Mouse (Mus musculus): ENCODE measurements around the gene Fmod. TPM values are rescaled to one million over a fixed set of nuclear protein-coding genes. Genes with fewer than 3 reads are reported as not detected.

Fmod gene
- polyA plus RNA-seq, 1 experiment from 2014 or later = 2.2 TPM

- Histone ChIP-seq H3K4me2 (replicated peaks; ENCODE audit: low read depth) (no peak overlapping the region), H3K9me3 (ENCODE audit: control insufficient read depth) (no peaks in the 10 kb centered on the region), H3K4me3 (ENCODE audit: low read depth, low read length) (no peak overlapping the region), H3K27me3 (replicated peaks; ENCODE audit: control insufficient read depth, insufficient read depth, low read length) (no peaks in the 10 kb centered on the region), H3K36me3 (ENCODE audit: control insufficient read depth, insufficient read depth) (no peaks in the 10 kb centered on the region), H3K9ac (ENCODE audit: low read depth, low read length) (no peak overlapping the region), H3K4me1 (replicated peaks; ENCODE audit: control insufficient read depth, insufficient read depth, low read length) (peaks cover 16% of the 10 kb centered on the region), H3K27ac (ENCODE audit: low read depth, low read length) (no peak overlapping the region)
- 7% methylated on average over 6 of the region's 6 CpGs for WGBS
- TF ChIP-seq CTCF (IDR thresholded peaks at IDR 0.05; ENCODE audit: low read depth) = peak; percentile 97
- no peak for ATAC-seq
These were observed 16.2 kb downstream of the Fmod start for GRCm38 (mm10) chr1:134053207-134053606.

- no peaks in the 10 kb centered on the region for H3K27me3 ChIP-seq (replicated peaks; ENCODE audit: control insufficient read depth, insufficient read depth, low read length)
- peak; percentile 83 for ATAC-seq
- 35% methylated on average over 9 of the region's 9 CpGs for WGBS
- H3K9ac ChIP-seq (ENCODE audit: low read depth, low read length) = 0 out of 2 replicates have a peak overlapping the region, but pooled peaks have one; percentile 32
- H3K27ac ChIP-seq (ENCODE audit: low read depth, low read length) = peak overlapping the region; percentile 87
- H3K4me3 ChIP-seq (ENCODE audit: low read depth, low read length) = no peak overlapping the region
- H3K9me3 ChIP-seq (ENCODE audit: control insufficient read depth) = no peaks in the 10 kb centered on the region
- peak overlapping the region; percentile 47 for H3K4me2 ChIP-seq (replicated peaks; ENCODE audit: low read depth)
- TF ChIP-seq CTCF (IDR thresholded peaks at IDR 0.05; ENCODE audit: low read depth) = no peak
- H3K4me1 ChIP-seq (replicated peaks; ENCODE audit: control insufficient read depth, insufficient read depth, low read length) = peaks cover 16% of the 10 kb centered on the region
- H3K36me3 ChIP-seq (ENCODE audit: control insufficient read depth, insufficient read depth) = no peaks in the 10 kb centered on the region
These were observed 18.0 kb downstream of the Fmod start for GRCm38 (mm10) chr1:134055058-134055457.

DNA sequence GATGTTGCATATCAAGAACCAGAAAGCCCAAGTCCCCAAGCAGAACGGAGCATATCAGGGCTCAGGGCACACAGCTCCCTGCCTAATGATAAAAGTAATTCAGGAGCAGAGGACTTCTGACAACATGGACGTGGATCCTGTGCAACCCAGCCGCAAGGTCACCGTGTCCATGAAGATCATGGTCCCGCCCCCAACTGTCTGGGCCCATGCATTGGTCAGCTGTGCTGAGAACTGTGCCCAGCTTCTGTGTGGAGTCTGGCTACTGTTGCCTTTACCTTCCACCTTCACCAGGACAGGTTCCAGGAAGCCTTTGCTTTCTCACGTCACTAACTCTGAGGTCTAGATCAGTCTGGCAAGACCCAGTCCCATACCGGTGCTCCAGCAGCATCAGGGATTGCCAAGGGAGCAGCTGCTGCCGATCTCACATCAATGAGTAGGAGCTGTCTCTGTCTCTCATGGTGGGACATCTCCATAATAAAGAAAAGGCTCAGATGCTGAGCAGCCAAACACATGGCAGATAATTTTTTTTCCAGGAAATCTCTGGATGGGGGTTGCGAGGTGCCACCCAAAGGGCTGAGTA, 18.7 kb downstream of the Fmod start:
- TF ChIP-seq CTCF (IDR thresholded peaks at IDR 0.05; ENCODE audit: low read depth) = no peak
- Histone ChIP-seq H3K27me3 (replicated peaks; ENCODE audit: control insufficient read depth, insufficient read depth, low read length) (no peaks in the 10 kb centered on the region), H3K4me2 (replicated peaks; ENCODE audit: low read depth) (peak overlapping the region; percentile 47), H3K27ac (ENCODE audit: low read depth, low read length) (peak overlapping the region; percentile 87), H3K9ac (ENCODE audit: low read depth, low read length) (no peak overlapping the region), H3K9me3 (ENCODE audit: control insufficient read depth) (no peaks in the 10 kb centered on the region), H3K4me3 (ENCODE audit: low read depth, low read length) (no peak overlapping the region), H3K36me3 (ENCODE audit: control insufficient read depth, insufficient read depth) (no peaks in the 10 kb centered on the region), H3K4me1 (replicated peaks; ENCODE audit: control insufficient read depth, insufficient read depth, low read length) (peaks cover 23% of the 10 kb centered on the region)
- WGBS = 56% methylated on average over 9 of the region's 9 CpGs
- peak; percentile 9; the same call in 1 of the 2 replicates for ATAC-seq

GRCm38 (mm10) chr1:134056285-134056684, 19.2 kb downstream of the Fmod start:
- no peak overlapping the region for H3K4me3 ChIP-seq (ENCODE audit: low read depth, low read length)
- no peaks in the 10 kb centered on the region for H3K27me3 ChIP-seq (replicated peaks; ENCODE audit: control insufficient read depth, insufficient read depth, low read length)
- WGBS = 59% methylated on average over 4 of the region's 4 CpGs
- H3K4me2 ChIP-seq (replicated peaks; ENCODE audit: low read depth) = peak overlapping the region; percentile 47; the same call in 1 of the 2 replicates
- ATAC-seq = no peak
- peaks cover 27% of the 10 kb centered on the region for H3K4me1 ChIP-seq (replicated peaks; ENCODE audit: control insufficient read depth, insufficient read depth, low read length)
- no peak for TF ChIP-seq CTCF (IDR thresholded peaks at IDR 0.05; ENCODE audit: low read depth)
- peak overlapping the region; percentile 87; the same call in 1 of the 2 replicates for H3K27ac ChIP-seq (ENCODE audit: low read depth, low read length)
- H3K9me3 ChIP-seq (ENCODE audit: control insufficient read depth) = no peaks in the 10 kb centered on the region
- no peaks in the 10 kb centered on the region for H3K36me3 ChIP-seq (ENCODE audit: control insufficient read depth, insufficient read depth)
- no peak overlapping the region for H3K9ac ChIP-seq (ENCODE audit: low read depth, low read length)

GRCm38 (mm10) chr1:134057736-134058135, 20.7 kb downstream of the Fmod start:
- WGBS = 48% methylated on average over 8 of the region's 8 CpGs

DNA sequence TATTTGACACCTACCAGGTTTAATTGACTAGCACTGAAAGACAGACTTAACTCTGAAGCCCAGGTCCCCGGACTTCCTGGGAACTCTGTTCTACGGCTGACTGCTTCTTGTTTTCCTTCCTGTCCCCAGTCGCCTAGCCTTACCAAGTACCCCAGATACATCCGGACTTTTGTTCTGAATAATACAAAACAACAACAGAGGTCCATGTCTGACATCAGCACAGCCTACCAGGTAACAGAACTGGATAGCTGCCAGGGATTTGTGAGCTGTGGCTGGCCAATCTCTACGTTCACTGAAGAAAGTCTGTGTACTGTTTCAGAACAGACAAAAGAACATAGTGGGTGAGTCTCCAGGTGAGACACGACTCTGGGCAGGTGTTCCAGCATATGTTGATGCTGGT, 21.8 kb downstream of the Fmod start:
- no peaks in the 10 kb centered on the region for H3K27me3 ChIP-seq (replicated peaks; ENCODE audit: control insufficient read depth, insufficient read depth, low read length)
- peaks cover 36% of the 10 kb centered on the region for H3K4me1 ChIP-seq (replicated peaks; ENCODE audit: control insufficient read depth, insufficient read depth, low read length)
- no peak overlapping the region; the same call in 1 of the 2 replicates for H3K27ac ChIP-seq (ENCODE audit: low read depth, low read length)
- H3K9me3 ChIP-seq (ENCODE audit: control insufficient read depth) = no peaks in the 10 kb centered on the region
- no peak overlapping the region for H3K4me2 ChIP-seq (replicated peaks; ENCODE audit: low read depth)
- WGBS = 52% methylated on average over 6 of the region's 6 CpGs
- H3K36me3 ChIP-seq (ENCODE audit: control insufficient read depth, insufficient read depth) = no peaks in the 10 kb centered on the region
- no peak overlapping the region for H3K9ac ChIP-seq (ENCODE audit: low read depth, low read length)
- no peak for ATAC-seq
- H3K4me3 ChIP-seq (ENCODE audit: low read depth, low read length) = no peak overlapping the region
- no peak for TF ChIP-seq CTCF (IDR thresholded peaks at IDR 0.05; ENCODE audit: low read depth)

More at GRCm38 (mm10) chr1:134057736-134058135, 20.7 kb downstream of the Fmod start:
- peaks cover 37% of the 10 kb centered on the region for H3K4me1 ChIP-seq (replicated peaks; ENCODE audit: control insufficient read depth, insufficient read depth, low read length)
- TF ChIP-seq CTCF (IDR thresholded peaks at IDR 0.05; ENCODE audit: low read depth) = no peak
- no peak overlapping the region for H3K4me2 ChIP-seq (replicated peaks; ENCODE audit: low read depth)
- H3K9me3 ChIP-seq (ENCODE audit: control insufficient read depth) = no peaks in the 10 kb centered on the region
- H3K27ac ChIP-seq (ENCODE audit: low read depth, low read length) = peak overlapping the region; percentile 54
- no peaks in the 10 kb centered on the region for H3K27me3 ChIP-seq (replicated peaks; ENCODE audit: control insufficient read depth, insufficient read depth, low read length)
- ATAC-seq = no peak
- no peak overlapping the region for H3K9ac ChIP-seq (ENCODE audit: low read depth, low read length)
- no peaks in the 10 kb centered on the region for H3K36me3 ChIP-seq (ENCODE audit: control insufficient read depth, insufficient read depth)
- H3K4me3 ChIP-seq (ENCODE audit: low read depth, low read length) = no peak overlapping the region
